In genomic region chr5:137288999-137289470, GRCm38 (mm10) we compare ENCODE assay signal across 8 mouse cellular contexts. TPM values are rescaled to one million over a fixed set of nuclear protein-coding genes. Genes with fewer than 3 reads are reported as not detected.
DNase-seq lines count a peak whose midpoint lies in the region; ATAC-seq lines count a peak whose summit lies in the region.

No protein-coding gene starts in this region.

- H3K4me2 ChIP-seq in limb, embryonic 12.5 days: peak overlapping the region; percentile 80
- H3K4me2 ChIP-seq in neural tube, embryonic 11.5 days (ENCODE audit: low read depth): peak overlapping the region; percentile 28

- WGBS in limb, embryonic 12.5 days: 2% methylated on average over 25 of the region's 25 CpGs
- WGBS in neural tube, embryonic 11.5 days: 3% methylated on average over 25 of the region's 25 CpGs

- peak; percentile 72 to 77 for DNase-seq in frontal cortex, postnatal 10 days (ENCODE audit: low spot score in 2 of 2)
- peak; percentile 66 for DNase-seq in ZHBTc4 (ENCODE audit: low read depth, low spot score)
- peak; percentile 75 for DNase-seq in neural tube, embryonic 11.5 days (ENCODE audit: low spot score)
- peak; percentile 68 to 74 for DNase-seq in thymus, postnatal 36 days

- H3K36me3 ChIP-seq in limb, embryonic 12.5 days: no peaks in the 10 kb centered on the region
- no peaks in the 10 kb centered on the region for H3K36me3 ChIP-seq in neural tube, embryonic 11.5 days (ENCODE audit: control insufficient read depth, insufficient read depth, low read length)

- no peak overlapping the region for H3K27ac ChIP-seq in limb, embryonic 12.5 days
- no peak overlapping the region for H3K27ac ChIP-seq in neural tube, embryonic 11.5 days (ENCODE audit: low read depth, low read length)

- ATAC-seq in frontal cortex, adult (ENCODE audit: low TSS enrichment): no peak; the same call in 1 of the 2 replicates
- ATAC-seq in erythroblast, adult 5-6 weeks (replicated peaks; ENCODE audit: low FRiP score, poor library complexity, severe bottlenecking): peak; percentile 38
- ATAC-seq in hematopoietic stem cell, adult 5-6 weeks (replicated peaks in 1 of 2; ENCODE audit: insufficient read depth in 1 of 2, low FRiP score in 2 of 2, low TSS enrichment in 1 of 2, low read depth in 1 of 2, poor library complexity in 2 of 2, severe bottlenecking in 2 of 2): peak; percentile 9 to 19; a peak in 1 of 4 replicates
- ATAC-seq in limb, embryonic 12.5 days (ENCODE audit: insufficient number of reproducible peaks, insufficient read depth, low FRiP score, low TSS enrichment, low read depth): no peak
- ATAC-seq in neural tube, embryonic 11.5 days (ENCODE audit: insufficient read depth, low FRiP score, low TSS enrichment): no peak

- peak overlapping the region; percentile 59; the same call in 1 of the 2 replicates for H3K9ac ChIP-seq in limb, embryonic 12.5 days (replicated peaks)
- H3K9ac ChIP-seq in neural tube, embryonic 11.5 days (ENCODE audit: low read length): peak overlapping the region; percentile 18; the same call in 1 of the 2 replicates

- peaks cover 78% of the 10 kb centered on the region for H3K27me3 ChIP-seq in limb, embryonic 12.5 days
- H3K27me3 ChIP-seq in neural tube, embryonic 11.5 days (ENCODE audit: control insufficient read depth, insufficient read depth, low read length): peaks cover 42% of the 10 kb centered on the region

- H3K4me1 ChIP-seq in limb, embryonic 12.5 days (replicated peaks): peaks cover 34% of the 10 kb centered on the region
- H3K4me1 ChIP-seq in neural tube, embryonic 11.5 days (ENCODE audit: control insufficient read depth, insufficient read depth, low read length): peaks cover 20% of the 10 kb centered on the region

- H3K4me3 ChIP-seq in limb, embryonic 12.5 days (replicated peaks): peak overlapping the region; percentile 43
- peak overlapping the region; percentile 39 for H3K4me3 ChIP-seq in neural tube, embryonic 11.5 days (ENCODE audit: low read depth, low read length)

- H3K9me3 ChIP-seq in limb, embryonic 12.5 days: no peaks in the 10 kb centered on the region
- H3K9me3 ChIP-seq in neural tube, embryonic 11.5 days (ENCODE audit: control insufficient read depth, low read length): no peaks in the 10 kb centered on the region

RNA-seq across cellular contexts. Expression of gene Ache, which starts 1.7 kb away (rescaled TPM):
- total RNA-seq in erythroblast, adult 5-6 weeks (2015; ENCODE audit: low replicate concordance): 63.5 and 69.6 TPM in 2 replicates
- total RNA-seq in erythroblast, adult 5-6 weeks (2017; ENCODE audit: low replicate concordance): 55.2 and 63.8 TPM in 2 replicates
- 1.3 and 1.9 TPM in 2 replicates for total RNA-seq in hematopoietic stem cell, adult 5-6 weeks (2017)
- 7.7 and 8.3 TPM in 2 replicates for polyA plus RNA-seq in limb, embryonic 12.5 days (2016; fragmentation: Nextera tagmentation; extraction: Ambion mirVana)
- polyA plus RNA-seq in neural tube, embryonic 11.5 days (2014; fragmentation: Nextera tagmentation; extraction: Ambion mirVana): 14.5 and 14.7 TPM in 2 replicates

RNA-seq across cellular contexts. Expression of gene Ufsp1, which starts 5.4 kb away (rescaled TPM):
- total RNA-seq in erythroblast, adult 5-6 weeks (2015; ENCODE audit: low replicate concordance): 19.0 and 21.7 TPM in 2 replicates
- 16.6 and 27.9 TPM in 2 replicates for total RNA-seq in erythroblast, adult 5-6 weeks (2017; ENCODE audit: low replicate concordance)
- total RNA-seq in hematopoietic stem cell, adult 5-6 weeks (2017): 0.94 and 3.6 TPM in 2 replicates
- polyA plus RNA-seq in limb, embryonic 12.5 days (2016; fragmentation: Nextera tagmentation; extraction: Ambion mirVana): 6.7 and 6.8 TPM in 2 replicates
- 9.3 and 10.9 TPM in 2 replicates for polyA plus RNA-seq in neural tube, embryonic 11.5 days (2014; fragmentation: Nextera tagmentation; extraction: Ambion mirVana)

RNA-seq across cellular contexts. Expression of gene Srrt, which starts 18.4 kb away (rescaled TPM):
- 85.7 and 166 TPM in 2 replicates for total RNA-seq in erythroblast, adult 5-6 weeks (2015; ENCODE audit: low replicate concordance)
- 227 and 383 TPM in 2 replicates for total RNA-seq in erythroblast, adult 5-6 weeks (2017; ENCODE audit: low replicate concordance)
- 313 and 317 TPM in 2 replicates for total RNA-seq in hematopoietic stem cell, adult 5-6 weeks (2017)
- 182 and 185 TPM in 2 replicates for polyA plus RNA-seq in limb, embryonic 12.5 days (2016; fragmentation: Nextera tagmentation; extraction: Ambion mirVana)
- polyA plus RNA-seq in neural tube, embryonic 11.5 days (2014; fragmentation: Nextera tagmentation; extraction: Ambion mirVana): 151 and 166 TPM in 2 replicates

RNA-seq across cellular contexts. Expression of gene Trip6, which starts 25.2 kb away (rescaled TPM):
- 0.96 and 2.1 TPM in 2 replicates for total RNA-seq in erythroblast, adult 5-6 weeks (2015; ENCODE audit: low replicate concordance)
- 2.6 TPM in 1 of 2 replicates, not detected in the other for total RNA-seq in erythroblast, adult 5-6 weeks (2017; ENCODE audit: low replicate concordance)
- 17.0 and 21.4 TPM in 2 replicates for total RNA-seq in hematopoietic stem cell, adult 5-6 weeks (2017)
- 81.6 and 86.9 TPM in 2 replicates for polyA plus RNA-seq in limb, embryonic 12.5 days (2016; fragmentation: Nextera tagmentation; extraction: Ambion mirVana)
- 38.1 and 40.3 TPM in 2 replicates for polyA plus RNA-seq in neural tube, embryonic 11.5 days (2014; fragmentation: Nextera tagmentation; extraction: Ambion mirVana)

RNA-seq across cellular contexts. Expression of gene Slc12a9, which starts 44.4 kb away (rescaled TPM):
- 1.9 TPM in 2 replicates for total RNA-seq in erythroblast, adult 5-6 weeks (2015; ENCODE audit: low replicate concordance)
- total RNA-seq in erythroblast, adult 5-6 weeks (2017; ENCODE audit: low replicate concordance): 0.43 and 0.98 TPM in 2 replicates
- total RNA-seq in hematopoietic stem cell, adult 5-6 weeks (2017): 4.2 and 8.9 TPM in 2 replicates
- 13.8 and 16.3 TPM in 2 replicates for polyA plus RNA-seq in limb, embryonic 12.5 days (2016; fragmentation: Nextera tagmentation; extraction: Ambion mirVana)
- 7.9 and 9.0 TPM in 2 replicates for polyA plus RNA-seq in neural tube, embryonic 11.5 days (2014; fragmentation: Nextera tagmentation; extraction: Ambion mirVana)

Comparison
In these comparisons a context has a peak if more than half of its experiments do, and no peak if none do; other contexts are left out.
1. ATAC-seq: peak in erythroblast, adult 5-6 weeks (single experiment) and hematopoietic stem cell, adult 5-6 weeks (2 of 2); none in frontal cortex, adult (single experiment), limb, embryonic 12.5 days (single experiment) and neural tube, embryonic 11.5 days (single experiment).
2. RNA of gene Ache, which starts 1.7 kb away (total RNA-seq): 55.2 to 69.6 TPM in erythroblast, adult 5-6 weeks; 1.3 to 1.9 TPM in hematopoietic stem cell, adult 5-6 weeks; every median in the first group is over 10 times any median in the second.
3. Peak in every context shown above with its lines, with median percentiles within 50 percentile points of each other: DNase-seq.